8 mouse cellular contexts compared by ENCODE assay signal in the genomic region with DNA sequence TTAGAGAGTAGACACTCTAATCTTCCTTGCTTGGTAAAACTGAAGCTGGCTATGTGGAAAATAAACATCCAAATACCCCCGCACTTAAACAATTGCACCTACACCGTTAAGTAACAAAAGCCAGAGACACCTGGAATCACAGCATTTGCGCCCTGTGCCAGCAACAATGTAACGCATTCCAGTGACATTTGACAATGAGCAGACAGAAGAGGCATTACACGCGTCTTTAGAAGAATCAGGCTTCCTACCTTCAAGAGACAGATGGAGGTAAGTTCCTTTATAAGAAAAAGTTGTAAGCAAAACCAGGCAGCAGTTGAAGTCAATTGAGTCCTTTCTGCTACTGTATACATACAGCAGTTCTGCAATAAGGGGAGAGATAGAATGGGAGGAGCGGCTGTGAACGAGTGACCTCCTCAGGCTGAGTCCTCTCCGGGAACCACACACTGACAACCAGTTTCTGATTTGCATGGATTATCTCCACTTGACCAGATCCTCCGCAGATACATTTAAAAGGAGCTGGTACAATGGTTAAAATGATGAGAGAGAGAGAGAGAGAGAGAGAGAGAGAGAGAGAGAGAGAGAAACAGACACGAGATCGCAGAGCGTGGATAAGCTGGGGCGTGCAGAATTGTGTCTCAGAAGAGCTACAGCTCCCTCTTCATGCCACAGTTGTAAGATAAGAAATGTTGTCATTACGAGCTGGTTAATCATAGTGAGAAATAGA.
DNase-seq lines count a peak whose midpoint lies in the region; ATAC-seq and TF ChIP-seq lines count a peak whose summit lies in the region.

No protein-coding gene starts in this region.

- 7% methylated on average over 15 of the region's 15 CpGs for WGBS in heart, adult 2 months
- WGBS in liver, embryonic 13.5 days (ENCODE audit: insufficient replicate concordance), result 19% methylated on average over 15 of the region's 15 CpGs

- peak overlapping the region; percentile 38 for H3K4me2 ChIP-seq in liver, embryonic 13.5 days

- H3K9ac ChIP-seq in heart, adult 2 months (ENCODE audit: low read depth, low read length), result peak overlapping the region; percentile 74
- H3K9ac ChIP-seq in liver, embryonic 13.5 days, result no peak overlapping the region

- no peak for ATAC-seq in liver, embryonic 13.5 days (ENCODE audit: low read depth)

- DNase-seq in adrenal gland, adult 2 months, result peak; percentile 56
- DNase-seq in adrenal gland, adult 8-10 months, result no peak
- DNase-seq in heart, adult 2 months, result peak in 1 of 2 experiments; percentile 27
- peak; percentile 31 for DNase-seq in kidney, adult 9 months
- DNase-seq in liver, embryonic 13.5 days, result no peak
- peak; percentile 10 for DNase-seq in naive thymus-derived CD4-positive, alpha-beta T cell, adult 2 months (ENCODE audit: low read depth)
- no peak for DNase-seq in ovary, postnatal 10 days (ENCODE audit: low spot score)

- TF ChIP-seq POLR2A in heart, adult 2 months (IDR thresholded peaks at IDR 0.05; ENCODE audit: insufficient read depth, low read depth, low read length), result no peak

- no peaks in the 10 kb centered on the region for H3K4me1 ChIP-seq in brown adipose tissue, adult 24 weeks (ENCODE audit: control insufficient read depth, insufficient read depth, insufficient read length, low read length)
- no peaks in the 10 kb centered on the region for H3K4me1 ChIP-seq in heart, adult 2 months (ENCODE audit: control insufficient read depth, insufficient read depth, low read length)
- no peaks in the 10 kb centered on the region for H3K4me1 ChIP-seq in liver, embryonic 13.5 days (replicated peaks)

- no peaks in the 10 kb centered on the region for H3K9me3 ChIP-seq in liver, embryonic 13.5 days (replicated peaks)

- intact Hi-C loops in heart, adult 2 months (cut with DNase I), result loop anchor here (2.0 to 10.0 kb wide), 3 partner anchors 92 to 610 kb away; no protein-coding TSS in a partner anchor

- H3K27me3 ChIP-seq in heart, adult 2 months (ENCODE audit: control insufficient read depth, insufficient read depth, low read length), result no peaks in the 10 kb centered on the region
- H3K27me3 ChIP-seq in liver, embryonic 13.5 days, result no peaks in the 10 kb centered on the region

- H3K27ac ChIP-seq in brown adipose tissue, adult 24 weeks (replicated peaks; ENCODE audit: low read depth, low read length), result no peak overlapping the region
- peak overlapping the region; percentile 52 for H3K27ac ChIP-seq in heart, adult 2 months
- no peak overlapping the region for H3K27ac ChIP-seq in liver, embryonic 13.5 days

- no peaks in the 10 kb centered on the region for H3K79me2 ChIP-seq in heart, adult 2 months (replicated peaks; ENCODE audit: control insufficient read depth, insufficient read depth, low read length)

- peak overlapping the region; percentile 54 for H3K4me3 ChIP-seq in brown adipose tissue, adult 24 weeks (ENCODE audit: insufficient read depth, low read depth, low read length)
- H3K4me3 ChIP-seq in heart, adult 2 months, result peak overlapping the region; percentile 42
- H3K4me3 ChIP-seq in liver, embryonic 13.5 days (replicated peaks), result peak overlapping the region; percentile 29; the same call in 1 of the 2 replicates

- TF ChIP-seq EP300 in heart, adult 2 months (IDR thresholded peaks at IDR 0.05; ENCODE audit: insufficient read depth, low read depth, low read length), result no peak

- H3K36me3 ChIP-seq in heart, adult 2 months (ENCODE audit: control insufficient read depth, insufficient read depth, low read length), result no peaks in the 10 kb centered on the region; the same call in 1 of the 2 replicates
- no peaks in the 10 kb centered on the region for H3K36me3 ChIP-seq in liver, embryonic 13.5 days

- peak; percentile 72 for TF ChIP-seq CTCF in heart, adult 2 months (IDR thresholded peaks at IDR 0.05)

Comparison
In these comparisons a context has a peak if more than half of its experiments do, and no peak if none do; other contexts are left out.
1. DNase-seq: peak in adrenal gland, adult 2 months (single experiment), kidney, adult 9 months (single experiment) and naive thymus-derived CD4-positive, alpha-beta T cell, adult 2 months (single experiment); none in adrenal gland, adult 8-10 months (single experiment), liver, embryonic 13.5 days (single experiment) and ovary, postnatal 10 days (single experiment).
2. Peak in every context shown above with its lines, with median percentiles within 50 percentile points of each other: H3K4me3 ChIP-seq.